ENCODE assay signal across 11 mouse cellular contexts in genomic region chr5:147758640-147759319, GRCm38 (mm10). TPM values are rescaled to one million over a fixed set of nuclear protein-coding genes. Genes with fewer than 3 reads are reported as not detected.
DNase-seq lines count a peak whose midpoint lies in the region; ATAC-seq and TF ChIP-seq lines count a peak whose summit lies in the region.
"Had no signal": no experiment of that assay in that cellular context is flagged by ENCODE, and none has a peak within 500 bp of the region (broad histone marks: within the 10 kb centered on the region; RNA-seq: fewer than 3 reads in every experiment).

No protein-coding gene starts in this region.

- TF ChIP-seq CTCF in kidney, adult 2 months (conservative IDR thresholded peaks at IDR 0.05; ENCODE audit: insufficient read depth, insufficient read length, low read depth, low read length), result no peak
- TF ChIP-seq CTCF in CH12.LX (conservative IDR thresholded peaks at IDR 0.05 in 1 of 2, IDR thresholded peaks at IDR 0.05 in 1 of 2; ENCODE audit: low read depth in 2 of 2, low read length in 2 of 2), result no peak
- no peak for TF ChIP-seq CTCF in forebrain, postnatal 0 days (IDR thresholded peaks at IDR 0.05; ENCODE audit: low read depth)

- no peak for TF ChIP-seq RAD21 in CH12.LX (IDR thresholded peaks at IDR 0.05; ENCODE audit: low read depth, low read length)

- ATAC-seq in embryonic facial prominence, embryonic 14.5 days (ENCODE audit: low read depth), result no peak
- ATAC-seq in liver, embryonic 15.5 days (ENCODE audit: insufficient read depth), result no peak
- ATAC-seq in forebrain, postnatal 0 days, result no peak
- ATAC-seq: forebrain, embryonic 15.5 days; midbrain, embryonic 15.5 days had no signal

- H3K4me1 ChIP-seq in kidney, adult 2 months (ENCODE audit: control insufficient read depth, insufficient read depth, low read length), result no peaks in the 10 kb centered on the region
- H3K4me1 ChIP-seq in CH12.LX (ENCODE audit: control insufficient read depth in 1 of 2, insufficient read depth in 2 of 2), result peaks cover 3 to 8% of the 10 kb centered on the region in 2 experiments; a peak in 1 of 4 replicates
- H3K4me1 ChIP-seq in embryonic facial prominence, embryonic 14.5 days (ENCODE audit: control insufficient read depth, insufficient read depth, low read length), result no peaks in the 10 kb centered on the region
- peaks cover 12% of the 10 kb centered on the region; the same call in 1 of the 2 replicates for H3K4me1 ChIP-seq in liver, embryonic 15.5 days (replicated peaks)
- no peaks in the 10 kb centered on the region for H3K4me1 ChIP-seq in forebrain, postnatal 0 days (ENCODE audit: insufficient read depth)
- H3K4me1 ChIP-seq: forebrain, embryonic 15.5 days had no signal

- no peak for TF ChIP-seq EP300 in CH12.LX (IDR thresholded peaks at IDR 0.05; ENCODE audit: low read length)

- H3K36me3 ChIP-seq in kidney, adult 2 months (ENCODE audit: control insufficient read depth, insufficient read depth, low read length), result no peaks in the 10 kb centered on the region
- no peaks in the 10 kb centered on the region for H3K36me3 ChIP-seq in CH12.LX (replicated peaks in 1 of 2; ENCODE audit: control insufficient read depth in 1 of 2, insufficient read depth in 1 of 2, low read length in 1 of 2)
- no peaks in the 10 kb centered on the region for H3K36me3 ChIP-seq in embryonic facial prominence, embryonic 14.5 days (ENCODE audit: control insufficient read depth, insufficient read depth, low read length)
- no peaks in the 10 kb centered on the region for H3K36me3 ChIP-seq in liver, embryonic 15.5 days (replicated peaks)
- no peaks in the 10 kb centered on the region for H3K36me3 ChIP-seq in forebrain, postnatal 0 days (ENCODE audit: insufficient read depth)
- H3K36me3 ChIP-seq: forebrain, embryonic 15.5 days; midbrain, embryonic 15.5 days had no signal

- H3K4me2 ChIP-seq in CH12.LX (ENCODE audit: insufficient read depth, low read depth, poor library complexity, severe bottlenecking), result peak overlapping the region; percentile 40; the same call in 1 of the 2 replicates
- H3K4me2 ChIP-seq in embryonic facial prominence, embryonic 14.5 days (ENCODE audit: low read depth, low read length), result peak overlapping the region; percentile 25
- H3K4me2 ChIP-seq in liver, embryonic 15.5 days, result peak overlapping the region; percentile 61
- H3K4me2 ChIP-seq in forebrain, postnatal 0 days (ENCODE audit: low read depth), result no peak overlapping the region
- H3K4me2 ChIP-seq: forebrain, embryonic 15.5 days; midbrain, embryonic 15.5 days had no signal

- H3K27ac ChIP-seq in kidney, adult 2 months (ENCODE audit: insufficient read depth, low read depth, low read length), result peak overlapping the region; percentile 49
- no peak overlapping the region for H3K27ac ChIP-seq in CH12.LX (ENCODE audit: insufficient read depth, low read depth)
- no peak overlapping the region for H3K27ac ChIP-seq in embryonic facial prominence, embryonic 14.5 days (replicated peaks; ENCODE audit: low read depth, low read length)
- no peak overlapping the region; the same call in 1 of the 2 replicates for H3K27ac ChIP-seq in liver, embryonic 15.5 days (replicated peaks)
- H3K27ac ChIP-seq in forebrain, postnatal 0 days (ENCODE audit: low read depth, low read length), result no peak overlapping the region
- H3K27ac ChIP-seq: forebrain, embryonic 15.5 days; midbrain, embryonic 15.5 days had no signal

- no peaks in the 10 kb centered on the region for H3K27me3 ChIP-seq in kidney, adult 2 months (replicated peaks; ENCODE audit: control insufficient read depth, insufficient read depth, low read length)
- H3K27me3 ChIP-seq in CH12.LX (replicated peaks), result no peaks in the 10 kb centered on the region
- H3K27me3 ChIP-seq in embryonic facial prominence, embryonic 14.5 days (replicated peaks; ENCODE audit: control insufficient read depth, insufficient read depth, low read length), result 0 out of 2 replicates have a peak, but pooled peaks cover 4% of the 10 kb centered on the region
- H3K27me3 ChIP-seq in liver, embryonic 15.5 days, result peaks cover 9% of the 10 kb centered on the region
- no peaks in the 10 kb centered on the region for H3K27me3 ChIP-seq in forebrain, postnatal 0 days (ENCODE audit: insufficient read depth, low read length)

- H3K79me2 ChIP-seq in CH12.LX (replicated peaks; ENCODE audit: control insufficient read depth, extremely low read depth, insufficient read depth, poor library complexity, severe bottlenecking), result no peaks in the 10 kb centered on the region

- no peak for TF ChIP-seq POLR2A in kidney, adult 2 months (IDR thresholded peaks at IDR 0.05; ENCODE audit: low read depth, low read length)
- TF ChIP-seq POLR2A in CH12.LX (IDR thresholded peaks at IDR 0.05; ENCODE audit: low read depth, low read length), result no peak

- DNase-seq in kidney, adult 2 months, result no peak
- no peak for DNase-seq in kidney, adult 9 months
- DNase-seq in CH12.LX (ENCODE audit: extremely low read depth) (no peak), adipocyte (ENCODE audit: low spot score) (no peak)
- no peak for DNase-seq in embryonic facial prominence, embryonic 14.5 days (ENCODE audit: low spot score)
- DNase-seq in forebrain, postnatal 0 days, result no peak
- no peak for DNase-seq in left cerebral cortex, adult 9 months (ENCODE audit: low spot score in 2 of 2)
- DNase-seq: cerebellum, adult 11-12 months had no signal

- in situ Hi-C loops in CH12.LX (cut with MboI; ENCODE audit: low pct_ligation_motif_present, low pct_unique_long_range_greater_than_20kb, low sequenced_read_pairs), result no loop called here

- no peak overlapping the region for H3K9ac ChIP-seq in CH12.LX (ENCODE audit: insufficient read depth, low read depth)
- H3K9ac ChIP-seq in embryonic facial prominence, embryonic 14.5 days (ENCODE audit: low read depth, low read length), result no peak overlapping the region
- no peak overlapping the region for H3K9ac ChIP-seq in liver, embryonic 15.5 days
- no peak overlapping the region for H3K9ac ChIP-seq in forebrain, postnatal 0 days
- H3K9ac ChIP-seq: forebrain, embryonic 15.5 days; midbrain, embryonic 15.5 days had no signal

- WGBS in kidney, adult 2 months, result 57% methylated on average over 9 of the region's 9 CpGs
- 75% methylated on average over 9 of the region's 9 CpGs for WGBS in embryonic facial prominence, embryonic 14.5 days
- WGBS in liver, embryonic 15.5 days (ENCODE audit: insufficient replicate concordance), result 29% methylated on average over 9 of the region's 9 CpGs
- WGBS in forebrain, postnatal 0 days, result 78% methylated on average over 9 of the region's 9 CpGs

- peaks cover 2% of the 10 kb centered on the region for H3K9me3 ChIP-seq in CH12.LX (replicated peaks; ENCODE audit: low read length)
- peaks cover 8% of the 10 kb centered on the region; the same call in 1 of the 2 replicates for H3K9me3 ChIP-seq in embryonic facial prominence, embryonic 14.5 days (ENCODE audit: control insufficient read depth, low read length)
- H3K9me3 ChIP-seq in liver, embryonic 15.5 days (replicated peaks), result no peaks in the 10 kb centered on the region
- no peaks in the 10 kb centered on the region for H3K9me3 ChIP-seq in forebrain, postnatal 0 days (ENCODE audit: low read length)
- H3K9me3 ChIP-seq: forebrain, embryonic 15.5 days; midbrain, embryonic 15.5 days had no signal

- peak overlapping the region; percentile 34 for H3K4me3 ChIP-seq in kidney, adult 2 months (ENCODE audit: insufficient read depth, low read depth, low read length)
- no peak overlapping the region for H3K4me3 ChIP-seq in CH12.LX (replicated peaks in 1 of 3; ENCODE audit: low read depth in 2 of 3, low read length in 2 of 3, poor library complexity in 1 of 3)
- H3K4me3 ChIP-seq in embryonic facial prominence, embryonic 14.5 days (ENCODE audit: low read depth, low read length), result no peak overlapping the region
- peak overlapping the region; percentile 42 for H3K4me3 ChIP-seq in liver, embryonic 15.5 days (replicated peaks)
- H3K4me3 ChIP-seq in forebrain, postnatal 0 days (ENCODE audit: low read depth, low read length), result no peak overlapping the region
- H3K4me3 ChIP-seq: forebrain, embryonic 15.5 days; midbrain, embryonic 15.5 days had no signal

- dilution Hi-C loops in CH12.LX (cut with MboI; ENCODE audit: extremely low pct_ligation_motif_present, extremely low pct_unique_long_range_greater_than_20kb, low sequenced_read_pairs), result no loop called here

TF ChIP-seq in CH12.LX, 34 proteins besides CTCF, POLR2A, EP300 and RAD21:
- TF ChIP-seq RCOR1 (conservative IDR thresholded peaks at IDR 0.05; ENCODE audit: low read depth, low read length) (no peak), ZKSCAN1 (IDR thresholded peaks at IDR 0.05; ENCODE audit: borderline replicate concordance, low read depth, low read length) (no peak), USF2 (conservative IDR thresholded peaks at IDR 0.05; ENCODE audit: low read depth, low read length) (no peak), ZMIZ1 (IDR thresholded peaks at IDR 0.05; ENCODE audit: low read depth, low read length) (no peak), SMC3 (IDR thresholded peaks at IDR 0.05; ENCODE audit: low read depth, low read length) (no peak), ELF1 (IDR thresholded peaks at IDR 0.05; ENCODE audit: low read depth, low read length) (no peak), UBTF (IDR thresholded peaks at IDR 0.05; ENCODE audit: low read depth, low read length) (no peak), POLR2AphosphoS2 (IDR thresholded peaks at IDR 0.05; ENCODE audit: low read depth, low read length) (no peak), TCF12 (IDR thresholded peaks at IDR 0.05; ENCODE audit: low read depth, low read length) (no peak), MEF2A (IDR thresholded peaks at IDR 0.05; ENCODE audit: borderline replicate concordance, low read depth, low read length) (no peak), PAX5 (IDR thresholded peaks at IDR 0.05; ENCODE audit: low read length) (no peak), CHD1 (IDR thresholded peaks at IDR 0.05; ENCODE audit: low read depth, low read length) (no peak), ETS1 (conservative IDR thresholded peaks at IDR 0.05; ENCODE audit: low read depth, low read length) (no peak), NRF1 (IDR thresholded peaks at IDR 0.05; ENCODE audit: low read depth, low read length) (no peak), MAX (IDR thresholded peaks at IDR 0.05; ENCODE audit: low read length) (no peak), MAFK (IDR thresholded peaks at IDR 0.05; ENCODE audit: insufficient replicate concordance, low read length) (no peak)

RNA-seq across cellular contexts. Expression of gene Flt1, which starts 33.0 kb away (rescaled TPM):
- 14.9 and 17.5 TPM in 2 replicates for polyA plus RNA-seq in kidney, adult 2 months (2012; rRNA removed)
- total RNA-seq in CH12.LX (2012; rRNA removed) (0.29 and 0.47 TPM in 2 replicates), CH12.LX (2014; rRNA removed) (0.26 and 0.27 TPM in 2 replicates)
- polyA plus RNA-seq in CH12.LX (2012; ENCODE audit: insufficient read length, low read depth), result 0.85 and 0.94 TPM in 2 replicates
- 12.2 and 13.2 TPM in 2 replicates for polyA plus RNA-seq in embryonic facial prominence, embryonic 14.5 days (2014; fragmentation: Nextera tagmentation; extraction: Ambion mirVana)
- polyA plus RNA-seq in liver, embryonic 15.5 days (2015; fragmentation: Nextera tagmentation; extraction: Ambion mirVana), result 2.9 and 3.2 TPM in 2 replicates
- total RNA-seq in forebrain, postnatal 0 days (2014; rRNA removed), result 8.5 and 11.6 TPM in 2 replicates
- polyA plus RNA-seq in forebrain, postnatal 0 days (2015; fragmentation: Nextera tagmentation; extraction: Ambion mirVana), result 6.4 and 10.1 TPM in 2 replicates

Comparison
In these comparisons a context has a peak if more than half of its experiments do, and no peak if none do; other contexts are left out.
1. H3K4me3 ChIP-seq: peak in kidney, adult 2 months (single experiment) and liver, embryonic 15.5 days (single experiment); none in CH12.LX (0 of 3), embryonic facial prominence, embryonic 14.5 days (single experiment) and forebrain, postnatal 0 days (single experiment).